Mouse (Mus musculus) layer of hippocampus, adult 18-20 months (tissue): Measurements from ENCODE around the gene Ptpn11. TPM values are rescaled to one million over a fixed set of nuclear protein-coding genes. Genes with fewer than 3 reads are reported as not detected.
"Not testable (repeated sequence)": the region's sequence is repeated elsewhere in the genome, so short reads cannot be mapped to it uniquely, and the experiment has no call there.

ENCODE experiments used
- DNase-seq, 2 experiments: peaks; one replicate each; pipeline ENCODE4 v3.0.0; 2022; ENCODE audit warnings: low spot score in 2 of 2
- long read RNA-seq: library from polyadenylated mRNA; stranded (forward); transcript quantifications from one replicate; pipeline ENCODE4 v2.0.0, GENCODE M21; 2021
- total RNA-seq, 2 experiments: library from RNA; stranded (reverse); gene quantifications; 2 replicates each; pipeline ENCODE4 v1.2.3; 2021

Ptpn11 gene
- total RNA-seq = 100 to 1,000 TPM; 104 to 106 TPM
- long read RNA-seq, full-length matches to known transcripts = 13 of 29 reads
- long read RNA-seq, partial matches to known transcripts = 3 of 29 reads
- long read RNA-seq, other reads (novel, unspliced or antisense) = 13 of 29 reads

DNA sequence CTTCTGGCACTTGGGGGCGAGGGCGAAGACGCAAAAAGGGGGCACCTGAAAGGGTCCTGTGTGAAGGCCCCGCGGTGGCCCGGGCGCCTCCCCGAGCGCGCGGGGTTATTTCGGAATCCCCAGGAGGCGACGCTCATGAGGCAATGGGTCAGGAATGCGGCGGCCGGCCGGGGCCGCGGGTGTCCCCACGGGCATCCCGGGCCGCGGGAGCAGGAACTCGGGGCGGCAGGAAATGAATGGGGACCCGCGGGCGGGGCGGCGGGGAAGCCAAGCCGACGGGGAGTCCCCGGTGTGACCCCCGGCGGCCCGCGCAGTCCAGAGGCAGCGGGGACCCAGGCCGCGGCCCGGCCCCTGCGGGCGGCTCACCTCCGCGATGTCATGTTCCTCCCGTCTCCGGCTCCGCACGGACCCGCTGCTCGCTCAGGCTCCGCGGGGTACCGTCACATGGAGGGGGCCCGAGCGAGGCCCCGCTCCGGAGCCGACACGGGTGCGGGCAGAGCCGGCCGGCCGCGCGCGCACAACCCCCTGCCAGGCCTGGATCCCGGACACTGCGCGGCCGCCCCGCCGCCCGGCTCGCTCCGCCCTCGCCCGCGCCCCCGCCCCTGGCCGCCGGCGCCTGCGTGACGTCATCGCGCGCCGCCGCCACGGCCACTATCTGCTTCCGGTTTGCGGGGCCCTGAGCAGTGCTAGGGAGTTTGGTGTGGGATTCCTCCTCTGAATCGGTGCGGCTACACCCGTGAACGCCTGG, at the start of gene Ptpn11:
Gene Ptpn11 (minus strand): TSS at position 562 of the 748 bp plus-strand sequence.
- peak; percentile 65 to 86 for DNase-seq

- DNase-seq = peak; percentile 67 to 89
Observed at GRCm38 (mm10) chr5:121239846-121240245, 48.6 kb upstream of the Ptpn11 start.

- DNase-seq = no peak
Observed at GRCm38 (mm10) chr5:121238208-121238607, 47.0 kb upstream of the Ptpn11 start.

GRCm38 (mm10) chr5:121236171-121236570, 45.0 kb upstream of the Ptpn11 start:
- DNase-seq = peak; percentile 66 to 84

GRCm38 (mm10) chr5:121233726-121234125, 42.5 kb upstream of the Ptpn11 start:
- no peak for DNase-seq

DNA sequence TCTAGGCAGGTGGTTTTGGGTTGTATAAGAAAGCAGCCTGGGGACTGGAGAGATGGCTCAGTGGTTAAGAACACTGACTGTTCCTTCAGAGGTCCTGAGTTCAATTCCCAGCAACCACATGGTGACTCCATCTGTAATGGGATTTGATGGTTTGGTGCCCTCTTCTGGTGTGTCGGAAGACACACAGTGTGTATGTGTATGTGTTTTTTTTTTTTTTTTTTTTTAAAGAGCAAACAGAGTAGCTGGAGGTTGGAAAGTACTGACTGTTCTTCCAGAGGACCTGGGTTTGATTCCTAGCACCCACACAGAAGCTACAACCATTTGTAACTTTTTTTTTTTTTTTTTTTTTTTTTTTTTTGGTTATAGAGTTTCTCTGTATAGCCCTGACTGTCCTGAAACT, 41.6 kb upstream of the Ptpn11 start:
- DNase-seq = no peak

DNA sequence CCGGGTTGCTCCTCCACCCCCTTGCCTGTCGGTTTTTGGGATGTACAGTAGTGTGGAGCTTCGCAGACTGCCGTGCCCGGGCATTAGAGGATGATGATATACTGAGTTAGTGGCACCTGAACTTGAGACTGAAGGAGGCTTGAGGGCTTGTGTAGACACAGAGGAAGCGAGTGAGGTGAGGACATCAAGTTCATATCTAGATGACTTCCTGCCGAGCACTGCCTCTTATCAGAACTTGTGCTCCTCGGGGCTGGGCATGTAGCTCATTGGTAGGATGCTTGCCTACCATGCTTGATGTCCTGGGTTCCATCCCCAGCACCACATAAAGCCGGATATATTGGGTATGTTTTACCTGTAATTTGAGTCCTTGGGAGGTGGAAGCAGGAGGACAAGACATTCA, 39.6 kb upstream of the Ptpn11 start:
- no peak for DNase-seq

DNA sequence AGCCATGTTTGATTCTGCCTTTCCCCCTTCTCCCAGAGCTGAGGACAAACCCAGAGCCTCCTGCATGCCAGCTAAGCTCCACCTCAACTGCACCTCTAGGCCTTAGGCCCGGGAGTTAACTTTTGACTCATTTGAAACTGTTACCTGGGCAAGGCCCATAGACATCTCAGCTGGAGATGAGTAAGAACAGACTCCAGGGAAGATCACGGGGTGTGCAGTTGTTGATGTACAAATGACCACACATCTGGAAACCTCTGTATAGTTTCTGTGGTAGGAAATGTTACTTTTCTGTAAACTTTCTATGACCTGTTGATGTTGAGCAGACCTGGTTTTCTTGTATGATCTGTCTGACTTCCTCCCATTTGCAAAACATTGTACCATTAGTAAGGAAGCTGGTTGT, 38.0 kb upstream of the Ptpn11 start:
- no peak for DNase-seq

GRCm38 (mm10) chr5:121227330-121227729, 36.1 kb upstream of the Ptpn11 start:
- DNase-seq = not testable (repeated sequence)

DNA sequence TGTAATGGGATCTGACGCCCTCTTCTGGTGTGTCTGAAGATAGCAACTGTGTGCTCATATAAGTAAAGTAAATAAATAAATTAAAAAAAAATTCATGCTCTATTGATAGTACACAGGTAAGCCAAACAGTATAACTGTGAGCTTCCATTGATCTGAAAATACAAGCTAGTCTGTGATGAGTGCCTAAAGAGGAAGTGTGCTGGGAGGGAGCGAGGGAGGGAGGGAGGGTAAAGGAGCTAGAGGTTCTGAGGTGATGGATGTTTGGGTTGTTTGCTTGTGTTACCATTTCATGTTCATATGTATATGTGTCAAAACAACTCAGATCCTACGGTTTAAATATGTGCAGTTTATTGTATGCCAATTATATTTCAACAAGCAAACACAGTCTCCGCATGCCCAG, 35.6 kb upstream of the Ptpn11 start:
- no peak for DNase-seq

DNA sequence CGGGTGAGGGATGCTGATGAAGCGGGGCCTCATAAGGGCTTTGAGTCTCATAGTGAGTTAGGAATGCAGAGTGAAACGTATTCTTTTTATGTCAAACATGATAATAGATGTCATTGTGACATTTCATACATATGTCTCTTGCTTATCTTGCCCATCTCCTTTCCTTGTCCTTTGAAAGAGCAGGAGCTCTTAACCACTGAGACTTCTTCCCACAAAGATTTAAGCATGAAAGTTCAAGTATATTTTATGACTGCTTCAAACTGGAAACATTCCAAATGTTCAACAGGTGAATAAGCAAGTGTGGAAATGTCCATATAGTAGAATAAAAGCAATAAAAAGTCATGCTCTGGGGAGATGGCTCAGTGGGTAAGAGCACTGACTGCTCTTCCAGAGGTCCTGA, 35.2 kb upstream of the Ptpn11 start:
- DNase-seq = no peak

- no peak for DNase-seq
Observed at GRCm38 (mm10) chr5:121225854-121226253, 34.7 kb upstream of the Ptpn11 start.

DNA sequence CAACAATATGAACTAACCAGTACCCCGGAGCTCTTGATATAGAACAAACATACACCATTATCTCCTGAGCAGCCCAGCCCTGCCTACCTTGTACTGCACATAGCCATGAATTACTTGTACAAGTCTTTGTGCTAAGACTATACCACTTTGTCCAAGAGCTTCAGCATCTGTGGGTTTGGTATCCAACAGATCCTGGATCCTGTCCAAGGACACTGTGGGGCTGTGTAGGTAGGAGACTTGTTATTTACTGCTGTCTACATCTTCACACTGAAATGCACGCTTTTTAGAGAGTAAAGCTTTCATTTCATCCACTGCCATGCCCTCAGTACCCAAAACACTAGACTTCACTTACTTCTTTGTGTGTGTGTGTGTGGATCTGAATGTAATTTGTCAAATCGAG, 33.7 kb upstream of the Ptpn11 start:
- no peak for DNase-seq

GRCm38 (mm10) chr5:121224020-121224419, 32.8 kb upstream of the Ptpn11 start:
- not testable (repeated sequence) for DNase-seq

GRCm38 (mm10) chr5:121221328-121221850, 30.2 kb upstream of the Ptpn11 start:
- DNase-seq = peak in 1 of 2 experiments; percentile 28

DNA sequence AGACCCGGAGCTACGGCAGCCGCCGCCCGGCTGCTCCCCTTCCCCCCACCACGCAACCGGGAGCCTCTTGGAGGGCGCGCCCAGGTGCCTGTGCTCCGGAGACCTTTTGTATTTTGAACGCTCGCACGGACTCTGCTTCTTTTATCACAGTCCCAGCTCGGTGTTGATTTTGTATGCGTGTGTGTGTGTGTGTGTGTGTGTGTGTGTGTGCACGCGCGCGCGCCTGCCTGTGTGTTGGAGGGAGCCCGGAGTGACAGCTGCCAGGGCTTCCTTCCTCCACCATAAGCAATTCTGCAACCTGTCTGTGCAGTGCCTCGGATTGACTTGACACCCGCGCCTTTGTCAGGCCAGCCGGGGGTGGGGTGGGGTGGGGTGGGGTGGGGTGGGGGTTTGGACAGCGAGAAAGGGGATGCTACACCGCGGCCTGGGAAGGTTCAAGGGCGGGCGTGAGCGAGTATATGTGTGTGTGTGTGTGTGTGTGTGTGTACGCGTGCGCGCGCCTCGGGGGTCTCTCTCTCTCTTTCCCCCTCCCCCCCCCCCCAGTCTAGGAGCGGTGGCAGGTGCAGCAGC, 29.6 kb upstream of the Ptpn11 start:
- peak; percentile 19 to 71 for DNase-seq

DNA sequence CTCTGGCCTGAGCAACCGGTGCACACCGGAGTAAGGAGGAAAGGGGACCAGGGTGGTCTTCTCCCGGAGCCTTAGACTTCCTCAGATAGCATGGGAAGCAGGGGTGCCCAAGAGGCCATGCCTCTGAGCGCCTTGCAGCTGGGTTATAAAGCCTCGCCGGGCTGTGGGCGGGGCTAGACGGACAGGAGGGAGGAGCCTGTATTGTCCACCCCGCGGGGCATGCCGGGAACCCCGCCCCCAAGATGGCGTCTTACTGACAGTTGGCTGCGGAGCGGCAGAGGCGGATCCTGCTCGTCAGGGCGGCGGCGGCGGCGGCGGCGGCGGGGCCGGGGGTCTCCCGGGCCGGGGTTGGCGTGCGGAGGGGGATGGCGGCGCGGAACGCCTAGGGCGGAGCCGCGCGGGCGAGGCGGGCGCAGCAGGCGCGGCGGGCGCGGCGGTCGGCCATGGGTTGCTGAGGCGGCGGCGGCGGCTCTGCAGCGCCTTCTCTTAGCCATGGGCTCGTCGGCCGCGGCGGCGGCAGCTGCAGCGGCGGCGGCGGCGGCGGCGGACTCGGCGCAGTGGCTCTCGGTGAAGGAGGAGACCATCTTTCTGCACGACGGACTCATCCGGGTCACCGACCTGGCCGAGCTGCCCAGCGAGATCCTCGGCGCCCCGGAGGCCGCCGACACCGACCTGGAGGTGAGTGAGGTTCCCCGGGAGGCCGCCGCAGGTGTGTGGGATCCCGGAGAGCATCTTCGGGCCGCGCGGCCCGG, 29.0 kb upstream of the Ptpn11 start, which contains the start of gene Hectd4:
Gene Hectd4 (plus strand): TSS at position 240 of the 752 bp plus-strand sequence.
- peak; percentile 92 to 97 for DNase-seq

DNA sequence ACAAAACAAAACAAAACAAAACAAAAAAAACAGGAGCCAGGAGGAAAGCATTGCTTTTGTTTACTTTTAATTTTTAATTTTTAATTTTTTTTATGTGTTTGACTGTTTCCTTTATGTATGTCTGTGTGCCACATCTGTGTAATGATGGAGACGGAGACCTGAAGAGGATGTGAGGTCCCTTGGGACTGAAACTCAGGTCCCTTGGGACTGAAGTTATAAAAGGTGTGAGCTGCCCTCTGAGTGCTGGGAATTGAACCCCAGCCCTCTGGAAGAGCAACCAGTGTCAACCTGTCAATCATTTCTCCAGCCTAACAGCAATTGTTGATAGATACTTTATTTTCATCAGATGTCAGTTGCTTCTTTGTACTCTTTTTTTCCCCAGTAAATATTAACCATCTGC, 28.0 kb upstream of the Ptpn11 start:
- no peak for DNase-seq

DNA sequence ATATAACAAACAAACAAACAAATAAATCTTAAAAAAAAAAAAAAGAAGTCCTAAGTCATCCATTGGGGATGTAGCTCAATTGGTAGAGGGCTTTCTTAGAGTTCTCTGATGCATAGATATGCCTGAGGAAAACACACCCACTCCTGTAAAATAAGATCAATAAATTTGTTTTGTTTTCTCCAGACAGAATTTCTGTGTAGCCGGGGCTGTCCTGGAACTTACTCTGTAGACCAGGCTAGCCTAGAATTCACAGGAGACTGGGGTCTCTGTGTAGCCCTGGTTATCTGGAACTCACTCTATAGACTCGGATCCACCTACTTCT, 26.1 kb upstream of the Ptpn11 start:
- no peak for DNase-seq

GRCm38 (mm10) chr5:121216584-121217312, 25.6 kb upstream of the Ptpn11 start:
- DNase-seq = not testable (repeated sequence)

- DNase-seq = no peak
Observed at GRCm38 (mm10) chr5:121216126-121216446, 24.9 kb upstream of the Ptpn11 start.
